Mouse (Mus musculus): ENCODE measurements around the gene Akap1. TPM values are rescaled to one million over a fixed set of nuclear protein-coding genes. Genes with fewer than 3 reads are reported as not detected.

The Akap1 gene
- polyA plus RNA-seq, 1 experiment = 48.2 TPM

DNA sequence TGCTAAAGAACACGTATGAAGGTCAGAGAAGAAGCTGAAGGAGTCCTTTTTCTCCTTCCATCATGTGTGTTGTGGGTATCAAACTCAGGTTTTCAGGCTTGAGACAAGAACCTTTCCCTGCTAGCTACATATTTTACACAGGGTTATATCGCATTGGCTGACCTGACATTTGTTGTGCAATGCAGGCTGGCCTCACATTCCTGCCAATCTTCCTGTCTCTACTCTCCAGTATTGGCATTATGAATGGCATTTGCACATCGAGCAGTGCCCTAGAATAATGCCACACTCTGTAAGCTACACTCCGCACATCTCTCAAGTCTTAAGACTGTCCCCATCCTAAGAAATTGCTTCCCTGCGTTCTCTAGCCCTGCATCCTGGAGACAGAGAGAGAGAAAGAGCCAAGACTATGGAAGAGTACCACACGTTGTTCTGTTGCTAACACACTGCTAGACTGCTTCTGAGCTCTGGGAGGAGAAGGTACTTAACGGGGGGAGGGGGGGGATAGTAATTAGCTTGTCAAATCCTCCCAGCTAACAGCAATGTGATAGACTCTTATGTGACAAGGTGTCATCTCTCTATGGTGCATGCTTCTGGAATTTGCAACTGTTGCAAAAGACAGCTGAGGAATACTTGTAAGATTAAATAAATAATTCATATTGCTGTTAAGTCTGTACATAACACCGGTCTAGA is 20.1 kb upstream of the Akap1 start:
- H3K36me3 ChIP-seq (ENCODE audit: control insufficient read depth, insufficient read depth, low read length, poor library complexity, severe bottlenecking) = no peaks in the 10 kb centered on the region
- no peaks in the 10 kb centered on the region for H3K27me3 ChIP-seq (ENCODE audit: control insufficient read depth, insufficient read depth, low read length, poor library complexity, severe bottlenecking)
- no peaks in the 10 kb centered on the region for H3K9me3 ChIP-seq (replicated peaks; ENCODE audit: control insufficient read depth, insufficient read depth, low read length, poor library complexity, severe bottlenecking)

DNA sequence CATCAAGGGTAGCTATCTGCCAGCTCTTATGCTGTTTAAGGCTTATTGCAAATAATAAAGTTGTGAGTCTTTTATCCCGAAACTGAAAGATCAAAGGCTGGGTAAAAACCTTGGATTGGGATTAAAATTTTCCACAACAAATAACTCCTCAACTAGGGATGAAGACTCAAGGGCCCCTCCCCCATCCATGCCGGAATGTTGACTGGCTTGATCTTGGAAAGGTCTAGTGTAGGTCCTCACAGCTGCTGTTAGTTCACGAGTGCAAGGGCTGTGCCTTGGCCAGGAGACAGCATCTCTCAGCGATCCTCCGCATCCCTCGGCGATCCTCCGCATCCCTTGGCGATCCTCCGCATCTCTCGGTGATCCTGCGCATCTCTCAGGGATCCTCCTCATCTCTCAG is 13.6 kb upstream of the Akap1 start:
- H3K27ac ChIP-seq (ENCODE audit: insufficient read depth, low read length) = no peak overlapping the region
- no peaks in the 10 kb centered on the region for H3K9me3 ChIP-seq (replicated peaks; ENCODE audit: control insufficient read depth, insufficient read depth, low read length, poor library complexity, severe bottlenecking)
- no peak overlapping the region for H3K9ac ChIP-seq (ENCODE audit: low read depth, poor library complexity, severe bottlenecking)
- TF ChIP-seq CTCF (IDR thresholded peaks at IDR 0.05; ENCODE audit: low read depth, low read length) (no peak), EP300 (IDR thresholded peaks at IDR 0.05; ENCODE audit: insufficient read depth, low read depth, low read length) (no peak), POLR2A (IDR thresholded peaks at IDR 0.05; ENCODE audit: insufficient read depth, low read length) (no peak)
- no peaks in the 10 kb centered on the region for H3K27me3 ChIP-seq (ENCODE audit: control insufficient read depth, insufficient read depth, low read length, poor library complexity, severe bottlenecking)
- peaks cover 5% of the 10 kb centered on the region for H3K4me1 ChIP-seq (ENCODE audit: control insufficient read depth, insufficient read depth, low read length)
- H3K36me3 ChIP-seq (ENCODE audit: control insufficient read depth, insufficient read depth, low read length, poor library complexity, severe bottlenecking) = no peaks in the 10 kb centered on the region
- no peak overlapping the region for H3K4me3 ChIP-seq (ENCODE audit: low read depth, low read length)

More for the DNA sequence above, 20.1 kb upstream of the Akap1 start:
- Histone ChIP-seq H3K4me3 (ENCODE audit: low read depth, low read length) (no peak overlapping the region), H3K9ac (ENCODE audit: low read depth, poor library complexity, severe bottlenecking) (no peak overlapping the region), H3K4me1 (ENCODE audit: control insufficient read depth, insufficient read depth, low read length) (peaks cover 5% of the 10 kb centered on the region), H3K27ac (ENCODE audit: insufficient read depth, low read length) (no peak overlapping the region)
- TF ChIP-seq EP300 (IDR thresholded peaks at IDR 0.05; ENCODE audit: insufficient read depth, low read depth, low read length) (no peak), CTCF (IDR thresholded peaks at IDR 0.05; ENCODE audit: low read depth, low read length) (no peak), POLR2A (IDR thresholded peaks at IDR 0.05; ENCODE audit: insufficient read depth, low read length) (no peak)

DNA sequence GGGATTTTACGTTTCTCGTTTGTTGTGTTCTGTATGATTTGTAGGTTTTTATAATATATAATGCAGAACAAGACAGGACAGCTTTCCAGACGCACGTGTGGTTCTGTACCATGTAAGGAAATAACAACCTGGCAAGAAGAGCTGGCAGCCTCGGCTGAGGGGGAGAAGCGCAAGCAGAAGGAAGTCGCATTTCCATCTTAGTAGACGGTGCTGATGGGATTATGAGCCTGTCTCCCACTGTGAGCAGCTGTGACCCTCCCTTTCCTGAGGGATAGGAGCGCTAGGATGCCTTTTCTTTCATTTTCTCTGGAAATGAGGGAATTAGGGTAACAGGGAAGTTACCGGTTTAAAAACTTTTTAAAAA is 9.3 kb upstream of the Akap1 start:
- Histone ChIP-seq H3K27me3 (ENCODE audit: control insufficient read depth, insufficient read depth, low read length, poor library complexity, severe bottlenecking) (no peaks in the 10 kb centered on the region), H3K9ac (ENCODE audit: low read depth, poor library complexity, severe bottlenecking) (peak overlapping the region; percentile 23; the same call in 1 of the 2 replicates), H3K4me3 (ENCODE audit: low read depth, low read length) (no peak overlapping the region), H3K9me3 (replicated peaks; ENCODE audit: control insufficient read depth, insufficient read depth, low read length, poor library complexity, severe bottlenecking) (no peaks in the 10 kb centered on the region), H3K4me1 (ENCODE audit: control insufficient read depth, insufficient read depth, low read length) (peaks cover 2% of the 10 kb centered on the region), H3K36me3 (ENCODE audit: control insufficient read depth, insufficient read depth, low read length, poor library complexity, severe bottlenecking) (no peaks in the 10 kb centered on the region), H3K27ac (ENCODE audit: insufficient read depth, low read length) (no peak overlapping the region)
- no peak for TF ChIP-seq EP300 (IDR thresholded peaks at IDR 0.05; ENCODE audit: insufficient read depth, low read depth, low read length)
- no peak for TF ChIP-seq POLR2A (IDR thresholded peaks at IDR 0.05; ENCODE audit: insufficient read depth, low read length)
- TF ChIP-seq CTCF (IDR thresholded peaks at IDR 0.05; ENCODE audit: low read depth, low read length) = no peak

DNA sequence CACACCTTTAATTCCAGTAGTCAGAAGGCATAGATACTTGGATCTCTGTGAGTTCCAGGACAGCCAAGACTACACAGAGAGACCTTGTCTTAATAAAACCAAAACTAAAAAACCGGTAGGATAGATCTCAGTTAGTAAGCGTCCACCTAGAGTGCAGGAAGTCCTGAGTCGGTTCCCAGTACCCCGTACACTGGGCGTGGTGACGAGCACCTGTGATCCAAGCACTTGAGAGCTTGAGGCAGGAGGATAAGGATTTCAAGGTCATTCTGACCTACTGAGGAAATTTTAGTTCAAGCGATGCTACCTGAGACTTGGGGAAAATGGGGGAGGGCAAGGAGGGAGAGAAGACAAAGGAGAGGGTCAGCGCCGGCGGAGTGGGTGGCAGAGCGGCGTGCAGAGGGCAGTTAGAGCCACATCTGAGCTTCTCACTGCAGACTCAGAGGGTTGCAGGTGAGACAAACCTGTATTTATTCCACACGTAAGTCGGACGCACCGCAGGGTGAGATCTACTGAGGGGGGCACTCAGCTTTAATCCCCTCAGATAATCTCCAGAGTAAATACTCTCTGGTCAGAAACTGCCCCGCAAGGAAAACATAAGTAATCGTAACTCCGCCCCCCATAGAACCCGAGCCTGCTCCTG is 8.8 kb upstream of the Akap1 start:
- H3K36me3 ChIP-seq (ENCODE audit: control insufficient read depth, insufficient read depth, low read length, poor library complexity, severe bottlenecking) = no peaks in the 10 kb centered on the region
- no peak overlapping the region for H3K27ac ChIP-seq (ENCODE audit: insufficient read depth, low read length)
- H3K9me3 ChIP-seq (replicated peaks; ENCODE audit: control insufficient read depth, insufficient read depth, low read length, poor library complexity, severe bottlenecking) = no peaks in the 10 kb centered on the region
- TF ChIP-seq CTCF (IDR thresholded peaks at IDR 0.05; ENCODE audit: low read depth, low read length) = no peak
- no peak for TF ChIP-seq EP300 (IDR thresholded peaks at IDR 0.05; ENCODE audit: insufficient read depth, low read depth, low read length)
- no peak for TF ChIP-seq POLR2A (IDR thresholded peaks at IDR 0.05; ENCODE audit: insufficient read depth, low read length)
- H3K27me3 ChIP-seq (ENCODE audit: control insufficient read depth, insufficient read depth, low read length, poor library complexity, severe bottlenecking) = no peaks in the 10 kb centered on the region
- H3K4me3 ChIP-seq (ENCODE audit: low read depth, low read length) = peak overlapping the region; percentile 32
- peaks cover 2% of the 10 kb centered on the region for H3K4me1 ChIP-seq (ENCODE audit: control insufficient read depth, insufficient read depth, low read length)
- H3K9ac ChIP-seq (ENCODE audit: low read depth, poor library complexity, severe bottlenecking) = peak overlapping the region; percentile 23; the same call in 1 of the 2 replicates

DNA sequence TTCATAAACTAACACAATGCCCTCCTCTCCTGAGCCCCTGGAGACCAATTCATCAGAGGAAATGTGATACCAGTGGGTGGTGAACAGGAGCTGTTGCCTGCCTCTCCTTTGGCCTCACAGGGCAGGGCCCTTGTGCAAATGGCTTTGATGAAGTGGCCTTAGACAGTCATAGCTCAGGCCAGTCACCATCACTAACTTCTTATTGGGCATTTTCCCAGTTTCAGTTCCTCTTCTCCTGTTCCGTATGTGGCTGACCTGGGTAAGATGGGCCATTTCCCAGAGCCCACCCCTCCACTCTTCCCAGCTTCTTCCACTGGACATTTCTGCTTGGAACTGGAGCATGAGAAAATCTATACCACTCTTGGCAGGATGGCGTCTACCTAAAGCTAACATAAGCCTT is 5.1 kb upstream of the Akap1 start:
- Histone ChIP-seq H3K4me3 (ENCODE audit: low read depth, low read length) (no peak overlapping the region), H3K27ac (ENCODE audit: insufficient read depth, low read length) (no peak overlapping the region), H3K9me3 (replicated peaks; ENCODE audit: control insufficient read depth, insufficient read depth, low read length, poor library complexity, severe bottlenecking) (no peaks in the 10 kb centered on the region), H3K27me3 (ENCODE audit: control insufficient read depth, insufficient read depth, low read length, poor library complexity, severe bottlenecking) (no peaks in the 10 kb centered on the region), H3K9ac (ENCODE audit: low read depth, poor library complexity, severe bottlenecking) (no peak overlapping the region), H3K4me1 (ENCODE audit: control insufficient read depth, insufficient read depth, low read length) (peaks cover 4% of the 10 kb centered on the region), H3K36me3 (ENCODE audit: control insufficient read depth, insufficient read depth, low read length, poor library complexity, severe bottlenecking) (no peaks in the 10 kb centered on the region)
- TF ChIP-seq CTCF (IDR thresholded peaks at IDR 0.05; ENCODE audit: low read depth, low read length) = no peak
- no peak for TF ChIP-seq EP300 (IDR thresholded peaks at IDR 0.05; ENCODE audit: insufficient read depth, low read depth, low read length)
- no peak for TF ChIP-seq POLR2A (IDR thresholded peaks at IDR 0.05; ENCODE audit: insufficient read depth, low read length)

DNA sequence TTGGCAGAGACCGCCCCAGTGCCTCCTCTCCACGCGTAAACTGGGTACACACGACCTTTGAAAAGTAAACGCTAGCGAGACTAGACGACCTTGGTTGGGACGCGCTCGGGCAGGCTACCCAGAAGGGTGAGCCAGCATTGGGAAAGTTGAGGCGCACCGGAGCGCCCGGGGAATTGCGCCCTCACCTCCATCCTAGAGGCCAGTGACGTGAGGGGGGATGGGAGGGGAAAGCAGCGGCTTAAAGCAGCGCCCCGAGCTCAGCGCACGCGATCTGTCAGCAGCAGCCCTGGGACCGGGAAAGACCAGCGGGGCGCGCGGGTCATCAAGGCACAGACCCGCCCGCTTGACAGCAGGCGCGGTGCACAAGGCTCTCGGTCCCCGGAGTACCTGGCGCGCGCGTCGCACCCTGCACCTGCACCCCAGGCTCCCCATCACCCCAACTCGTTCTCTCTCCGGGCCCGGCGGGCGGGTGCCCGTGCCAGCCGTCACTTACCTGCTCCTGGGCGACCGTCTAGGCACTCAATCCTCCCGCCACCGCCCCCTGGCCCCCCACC is 405 bp downstream of the Akap1 start:
- Histone ChIP-seq H3K9ac (ENCODE audit: low read depth, poor library complexity, severe bottlenecking) (peak overlapping the region; percentile 77), H3K27ac (ENCODE audit: insufficient read depth, low read length) (no peak overlapping the region), H3K4me1 (ENCODE audit: control insufficient read depth, insufficient read depth, low read length) (peaks cover 9% of the 10 kb centered on the region), H3K9me3 (replicated peaks; ENCODE audit: control insufficient read depth, insufficient read depth, low read length, poor library complexity, severe bottlenecking) (no peaks in the 10 kb centered on the region), H3K36me3 (ENCODE audit: control insufficient read depth, insufficient read depth, low read length, poor library complexity, severe bottlenecking) (no peaks in the 10 kb centered on the region), H3K27me3 (ENCODE audit: control insufficient read depth, insufficient read depth, low read length, poor library complexity, severe bottlenecking) (no peaks in the 10 kb centered on the region), H3K4me3 (ENCODE audit: low read depth, low read length) (peak overlapping the region; percentile 92)
- TF ChIP-seq CTCF (IDR thresholded peaks at IDR 0.05; ENCODE audit: low read depth, low read length) (no peak), POLR2A (IDR thresholded peaks at IDR 0.05; ENCODE audit: insufficient read depth, low read length) (no peak), EP300 (IDR thresholded peaks at IDR 0.05; ENCODE audit: insufficient read depth, low read depth, low read length) (no peak)
